Mouse (Mus musculus): ENCODE measurements around the gene Slc38a3.

GRCm38 (mm10) chr9:107695441-107696105 lies 26.2 kb upstream of the Slc38a3 start:
- TF ChIP-seq CTCF (IDR thresholded peaks at IDR 0.05; ENCODE audit: control insufficient read depth, insufficient read depth, insufficient replicate concordance, low read depth, low read length) = no peak
- no peak for TF ChIP-seq POLR2A (IDR thresholded peaks at IDR 0.05; ENCODE audit: control insufficient read depth, low read depth, low read length)

All from testis, adult 2 months (tissue).